In the genomic region with DNA sequence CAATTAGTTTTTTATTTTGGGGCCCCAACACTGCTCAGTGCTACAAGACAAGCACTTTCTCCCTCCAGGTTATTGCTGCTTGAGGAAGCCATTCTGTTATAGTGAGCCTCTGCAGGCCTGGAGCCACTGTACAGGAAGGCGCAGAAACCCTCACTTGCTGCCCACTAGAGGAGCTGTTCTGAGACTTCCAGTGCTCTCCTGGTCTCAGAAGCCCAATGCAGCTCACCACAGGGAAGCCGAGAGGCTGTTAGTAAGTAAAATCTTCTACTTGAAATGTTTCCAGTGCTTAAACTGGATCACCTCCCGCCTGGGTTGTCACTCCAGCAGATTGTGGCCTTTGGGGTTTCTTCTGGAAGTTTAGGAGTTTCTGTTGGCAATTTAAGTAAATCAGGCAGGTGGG, we compare ENCODE assay signal across 8 mouse cellular contexts.
DNase-seq lines count a peak whose midpoint lies in the region; ATAC-seq and TF ChIP-seq lines count a peak whose summit lies in the region.

No protein-coding gene starts in this region.

- 48% methylated on average over 3 of the region's 3 CpGs for WGBS in heart, postnatal 0 days
- WGBS in forebrain, postnatal 0 days: 60% methylated on average over 3 of the region's 3 CpGs
- 65% methylated on average over 3 of the region's 3 CpGs for WGBS in neural tube, embryonic 14.5 days

- TF ChIP-seq POLR2A in testis, adult 2 months (IDR thresholded peaks at IDR 0.05; ENCODE audit: control insufficient read depth, low read depth, low read length): no peak

- H3K36me3 ChIP-seq in heart, postnatal 0 days (replicated peaks; ENCODE audit: control insufficient read depth, insufficient read depth, low read length): no peaks in the 10 kb centered on the region
- H3K36me3 ChIP-seq in testis, adult 2 months (ENCODE audit: control insufficient read depth, insufficient read depth, low read length): no peaks in the 10 kb centered on the region
- no peaks in the 10 kb centered on the region for H3K36me3 ChIP-seq in forebrain, postnatal 0 days (ENCODE audit: insufficient read depth)
- H3K36me3 ChIP-seq in neural tube, embryonic 14.5 days (ENCODE audit: control insufficient read depth, insufficient read depth, low read length): no peaks in the 10 kb centered on the region

- H3K4me1 ChIP-seq in heart, postnatal 0 days (ENCODE audit: control insufficient read depth, insufficient read depth): peaks cover 7% of the 10 kb centered on the region
- H3K4me1 ChIP-seq in testis, adult 2 months (ENCODE audit: control insufficient read depth, insufficient read depth, low read length): no peaks in the 10 kb centered on the region
- 0 out of 2 replicates have a peak, but pooled peaks cover 3% of the 10 kb centered on the region for H3K4me1 ChIP-seq in forebrain, postnatal 0 days (ENCODE audit: insufficient read depth)
- H3K4me1 ChIP-seq in neural tube, embryonic 14.5 days (ENCODE audit: control insufficient read depth, insufficient read depth, low read length): no peaks in the 10 kb centered on the region

- TF ChIP-seq EP300 in heart, postnatal 0 days (IDR thresholded peaks at IDR 0.05; ENCODE audit: low read depth): no peak

- no peak overlapping the region for H3K4me2 ChIP-seq in heart, postnatal 0 days (ENCODE audit: low read depth, low read length)
- H3K4me2 ChIP-seq in forebrain, postnatal 0 days (ENCODE audit: low read depth): no peak overlapping the region
- no peak overlapping the region for H3K4me2 ChIP-seq in neural tube, embryonic 14.5 days (ENCODE audit: low read depth, low read length)

- H3K4me3 ChIP-seq in heart, postnatal 0 days (ENCODE audit: low read depth, low read length): no peak overlapping the region
- no peak overlapping the region for H3K4me3 ChIP-seq in testis, adult 2 months (ENCODE audit: control insufficient read depth, low read depth, low read length)
- no peak overlapping the region for H3K4me3 ChIP-seq in forebrain, postnatal 0 days (ENCODE audit: low read depth, low read length)
- no peak overlapping the region for H3K4me3 ChIP-seq in neural tube, embryonic 14.5 days (ENCODE audit: low read depth, low read length)

- TF ChIP-seq CTCF in heart, postnatal 0 days (IDR thresholded peaks at IDR 0.05; ENCODE audit: low read depth): peak; percentile 57
- peak; percentile 45; the same call in 1 of the 2 replicates for TF ChIP-seq CTCF in testis, adult 2 months (IDR thresholded peaks at IDR 0.05; ENCODE audit: control insufficient read depth, insufficient read depth, insufficient replicate concordance, low read depth, low read length)
- peak; percentile 56 for TF ChIP-seq CTCF in forebrain, postnatal 0 days (IDR thresholded peaks at IDR 0.05; ENCODE audit: low read depth)

- H3K9ac ChIP-seq in heart, postnatal 0 days (replicated peaks; ENCODE audit: low read depth, low read length): no peak overlapping the region
- no peak overlapping the region for H3K9ac ChIP-seq in forebrain, postnatal 0 days
- no peak overlapping the region for H3K9ac ChIP-seq in neural tube, embryonic 14.5 days (replicated peaks; ENCODE audit: low read depth, low read length)

- no peak overlapping the region for H3K27ac ChIP-seq in heart, postnatal 0 days (ENCODE audit: low read depth)
- H3K27ac ChIP-seq in testis, adult 2 months (ENCODE audit: control insufficient read depth, insufficient read depth, low read depth, low read length): no peak overlapping the region
- no peak overlapping the region for H3K27ac ChIP-seq in forebrain, postnatal 0 days (ENCODE audit: low read depth, low read length)
- H3K27ac ChIP-seq in neural tube, embryonic 14.5 days (ENCODE audit: low read depth, low read length): no peak overlapping the region

- H3K27me3 ChIP-seq in heart, postnatal 0 days (ENCODE audit: control insufficient read depth, insufficient read depth, low read length): no peaks in the 10 kb centered on the region
- H3K27me3 ChIP-seq in testis, adult 2 months (ENCODE audit: control insufficient read depth, insufficient read depth, low read length): no peaks in the 10 kb centered on the region
- no peaks in the 10 kb centered on the region for H3K27me3 ChIP-seq in forebrain, postnatal 0 days (ENCODE audit: insufficient read depth, low read length)
- no peaks in the 10 kb centered on the region for H3K27me3 ChIP-seq in neural tube, embryonic 14.5 days (ENCODE audit: control insufficient read depth, insufficient read depth, low read length)

- ATAC-seq in heart, postnatal 0 days (ENCODE audit: insufficient read depth, low read depth): peak; percentile 75; the same call in 1 of the 2 replicates
- peak; percentile 77 for ATAC-seq in forebrain, postnatal 0 days
- ATAC-seq in neural tube, embryonic 14.5 days (ENCODE audit: low read depth): peak; percentile 60; the same call in 1 of the 2 replicates

- DNase-seq in heart, postnatal 0 days (ENCODE audit: low spot score): peak; percentile 70
- DNase-seq in heart, adult 8-10 months (ENCODE audit: low spot score): no peak
- no peak for DNase-seq in testis, postnatal 14 days (ENCODE audit: low spot score)
- DNase-seq in forebrain, postnatal 0 days: peak; percentile 13
- no peak for DNase-seq in spleen, postnatal 14 days (ENCODE audit: low spot score in 2 of 2)
- no peak for DNase-seq in ovary, postnatal 10 days (ENCODE audit: low spot score)

- H3K9me3 ChIP-seq in heart, postnatal 0 days (replicated peaks; ENCODE audit: control insufficient read depth, low read length): no peaks in the 10 kb centered on the region
- H3K9me3 ChIP-seq in forebrain, postnatal 0 days (ENCODE audit: low read length): no peaks in the 10 kb centered on the region
- no peaks in the 10 kb centered on the region for H3K9me3 ChIP-seq in neural tube, embryonic 14.5 days (ENCODE audit: control insufficient read depth, low read length)

Comparison
In these comparisons a context has a peak if more than half of its experiments do, and no peak if none do; other contexts are left out.
1. DNase-seq: peak in heart, postnatal 0 days (single experiment) and forebrain, postnatal 0 days (single experiment); none in heart, adult 8-10 months (single experiment), testis, postnatal 14 days (single experiment), spleen, postnatal 14 days (0 of 2) and ovary, postnatal 10 days (single experiment).
2. Peak in every context shown above with its lines, with median percentiles within 50 percentile points of each other: ATAC-seq and CTCF ChIP-seq.